Mouse (Mus musculus): ENCODE data around the gene Gm8212. TPM values are rescaled to one million over a fixed set of nuclear protein-coding genes. Genes with fewer than 3 reads are reported as not detected.
"Not testable (repeated sequence)": the region's sequence is repeated elsewhere in the genome, so short reads cannot be mapped to it uniquely, and the experiment has no call there.

Gm8212 gene
- polyA plus RNA-seq (2012; rRNA removed) (not detected in 2 replicates), polyA plus RNA-seq (2014; fragmentation: Nextera tagmentation; extraction: Ambion mirVana) (not detected in 2 replicates)

- not testable (repeated sequence) for H3K9ac ChIP-seq (ENCODE audit: low read depth, low read length, severe bottlenecking); H3K4me3 ChIP-seq (replicated peaks; ENCODE audit: low read length); H3K9me3 ChIP-seq (ENCODE audit: control insufficient read depth, low read length); ATAC-seq (ENCODE audit: low FRiP score, low read depth); H3K27ac ChIP-seq (replicated peaks; ENCODE audit: low read depth, low read length); H3K4me2 ChIP-seq (replicated peaks; ENCODE audit: low read depth, low read length, severe bottlenecking); H3K36me3 ChIP-seq (ENCODE audit: control insufficient read depth, insufficient read depth, low read length); H3K27me3 ChIP-seq (ENCODE audit: control insufficient read depth, insufficient read depth, low read length); DNase-seq (ENCODE audit: low spot score); H3K4me1 ChIP-seq (ENCODE audit: control insufficient read depth, insufficient read depth, low read length)
- WGBS: 93% methylated on average over 1 of the region's 3 CpGs
Observed at GRCm38 (mm10) chr14:44197361-44197760, at the start of gene Gm8212. Gm8212 (plus strand) TSS chr14:44197661.

- not testable (repeated sequence) for H3K4me3 ChIP-seq (replicated peaks; ENCODE audit: low read length); H3K36me3 ChIP-seq (ENCODE audit: control insufficient read depth, insufficient read depth, low read length); H3K27me3 ChIP-seq (ENCODE audit: control insufficient read depth, insufficient read depth, low read length); H3K27ac ChIP-seq (replicated peaks; ENCODE audit: low read depth, low read length); ATAC-seq (ENCODE audit: low FRiP score, low read depth); H3K4me2 ChIP-seq (replicated peaks; ENCODE audit: low read depth, low read length, severe bottlenecking); H3K9ac ChIP-seq (ENCODE audit: low read depth, low read length, severe bottlenecking); H3K9me3 ChIP-seq (ENCODE audit: control insufficient read depth, low read length); H3K4me1 ChIP-seq (ENCODE audit: control insufficient read depth, insufficient read depth, low read length); DNase-seq (ENCODE audit: low spot score)
- 80% methylated on average over 3 of the region's 3 CpGs for WGBS
Observed at GRCm38 (mm10) chr14:44213154-44213553, 15.7 kb downstream of the Gm8212 start, which contains the start of gene 4930503E14Rik. 4930503E14Rik (minus strand) TSS chr14:44213254.

GRCm38 (mm10) chr14:44248039-44248438 is 50.6 kb downstream of the Gm8212 start:
- ATAC-seq (ENCODE audit: low FRiP score, low read depth): no peak
- no peak overlapping the region for H3K27ac ChIP-seq (replicated peaks; ENCODE audit: low read depth, low read length)
- 85% methylated on average over 16 of the region's 16 CpGs for WGBS
- no peak overlapping the region for H3K9ac ChIP-seq (ENCODE audit: low read depth, low read length, severe bottlenecking)
- DNase-seq (ENCODE audit: low spot score): no peak
- H3K4me2 ChIP-seq (replicated peaks; ENCODE audit: low read depth, low read length, severe bottlenecking): no peak overlapping the region
- H3K36me3 ChIP-seq (ENCODE audit: control insufficient read depth, insufficient read depth, low read length): no peaks in the 10 kb centered on the region
- TF ChIP-seq POLR2A (IDR thresholded peaks at IDR 0.05; ENCODE audit: borderline replicate concordance, extremely low read depth, insufficient read depth, insufficient read length): no peak
- no peak overlapping the region for H3K4me3 ChIP-seq (replicated peaks; ENCODE audit: low read length)
- no peaks in the 10 kb centered on the region for H3K27me3 ChIP-seq (ENCODE audit: control insufficient read depth, insufficient read depth, low read length)
- no peaks in the 10 kb centered on the region for H3K4me1 ChIP-seq (ENCODE audit: control insufficient read depth, insufficient read depth, low read length)
- H3K9me3 ChIP-seq (ENCODE audit: control insufficient read depth, low read length): no peaks in the 10 kb centered on the region

Other genes with a start within 250 kb of the Gm8212 start
- gene Ang5, start 240.6 kb upstream of the Gm8212 start, polyA plus RNA-seq (2012; rRNA removed): not detected in 2 replicates
- not detected in 2 replicates for gene Ang5, start 240.6 kb upstream of the Gm8212 start, polyA plus RNA-seq (2014; fragmentation: Nextera tagmentation; extraction: Ambion mirVana)
- not detected in 2 replicates for gene Ang6, start 195.4 kb upstream of the Gm8212 start, polyA plus RNA-seq (2012; rRNA removed)
- not detected in 2 replicates for gene Ang6, start 195.4 kb upstream of the Gm8212 start, polyA plus RNA-seq (2014; fragmentation: Nextera tagmentation; extraction: Ambion mirVana)
- gene Ear2, start 95.0 kb upstream of the Gm8212 start, polyA plus RNA-seq (2012; rRNA removed): 0.77 and 0.86 TPM in 2 replicates
- gene Ear2, start 95.0 kb upstream of the Gm8212 start, polyA plus RNA-seq (2014; fragmentation: Nextera tagmentation; extraction: Ambion mirVana): not detected in 2 replicates
- gene Gm3327, start 73.8 kb upstream of the Gm8212 start, polyA plus RNA-seq (2012; rRNA removed): not detected in 2 replicates
- not detected in 2 replicates for gene Gm3327, start 73.8 kb upstream of the Gm8212 start, polyA plus RNA-seq (2014; fragmentation: Nextera tagmentation; extraction: Ambion mirVana)
- gene 4930503E14Rik, start 15.6 kb downstream of the Gm8212 start, polyA plus RNA-seq (2012; rRNA removed): not detected in 2 replicates
- gene 4930503E14Rik, start 15.6 kb downstream of the Gm8212 start, polyA plus RNA-seq (2014; fragmentation: Nextera tagmentation; extraction: Ambion mirVana): not detected in 2 replicates
- gene Gm8220, start 87.9 kb downstream of the Gm8212 start, polyA plus RNA-seq (2012; rRNA removed): not detected in 2 replicates
- gene Gm8220, start 87.9 kb downstream of the Gm8212 start, polyA plus RNA-seq (2014; fragmentation: Nextera tagmentation; extraction: Ambion mirVana): not detected in 2 replicates
- not detected in 2 replicates for gene Gm5930, start 140.9 kb downstream of the Gm8212 start, polyA plus RNA-seq (2012; rRNA removed)
- not detected in 2 replicates for gene Gm5930, start 140.9 kb downstream of the Gm8212 start, polyA plus RNA-seq (2014; fragmentation: Nextera tagmentation; extraction: Ambion mirVana)
- not detected in 2 replicates for gene Gm8229, start 167.7 kb downstream of the Gm8212 start, polyA plus RNA-seq (2012; rRNA removed)
- not detected in 2 replicates for gene Gm8229, start 167.7 kb downstream of the Gm8212 start, polyA plus RNA-seq (2014; fragmentation: Nextera tagmentation; extraction: Ambion mirVana)
- gene Gm3371, start 213.0 kb downstream of the Gm8212 start, polyA plus RNA-seq (2012; rRNA removed): not detected in 2 replicates
- not detected in 2 replicates for gene Gm3371, start 213.0 kb downstream of the Gm8212 start, polyA plus RNA-seq (2014; fragmentation: Nextera tagmentation; extraction: Ambion mirVana)
- gene Gm8232, start 236.0 kb downstream of the Gm8212 start, polyA plus RNA-seq (2012; rRNA removed): not detected in 2 replicates
- not detected in 2 replicates for gene Gm8232, start 236.0 kb downstream of the Gm8212 start, polyA plus RNA-seq (2014; fragmentation: Nextera tagmentation; extraction: Ambion mirVana)